Mouse (Mus musculus): Measurements from ENCODE around the gene Uap1l1.

The Uap1l1 gene

GRCm38 (mm10) chr2:25371764-25372643, 6.5 kb upstream of the Uap1l1 start, which contains the start of gene Sapcd2:
Sapcd2 (plus strand) TSS chr2:25372321.
- DNase-seq (ENCODE audit: low spot score in 2 of 2), result peak; percentile 93 to 95

- DNase-seq (ENCODE audit: low spot score in 2 of 2), result no peak
Observed at GRCm38 (mm10) chr2:25369996-25370395, 4.5 kb upstream of the Uap1l1 start.

GRCm38 (mm10) chr2:25364761-25365090, 756 bp downstream of the Uap1l1 start:
- DNase-seq (ENCODE audit: low spot score in 2 of 2), result no peak

GRCm38 (mm10) chr2:25364313-25364712, 1.2 kb downstream of the Uap1l1 start:
- no peak for DNase-seq (ENCODE audit: low spot score in 2 of 2)

GRCm38 (mm10) chr2:25363478-25364178, 1.9 kb downstream of the Uap1l1 start:
- DNase-seq (ENCODE audit: low spot score in 2 of 2), result no peak

GRCm38 (mm10) chr2:25359848-25360247, 5.6 kb downstream of the Uap1l1 start:
- DNase-seq (ENCODE audit: low spot score in 2 of 2), result no peak

GRCm38 (mm10) chr2:25356208-25357079, 9.0 kb downstream of the Uap1l1 start, which contains the start of gene Dpp7:
Dpp7 (minus strand) TSS chr2:25356359.
- DNase-seq (ENCODE audit: low spot score in 2 of 2), result peak; percentile 89 to 93

- no peak for DNase-seq (ENCODE audit: low spot score in 2 of 2)
Observed at GRCm38 (mm10) chr2:25355419-25356066, 9.9 kb downstream of the Uap1l1 start.

DNA sequence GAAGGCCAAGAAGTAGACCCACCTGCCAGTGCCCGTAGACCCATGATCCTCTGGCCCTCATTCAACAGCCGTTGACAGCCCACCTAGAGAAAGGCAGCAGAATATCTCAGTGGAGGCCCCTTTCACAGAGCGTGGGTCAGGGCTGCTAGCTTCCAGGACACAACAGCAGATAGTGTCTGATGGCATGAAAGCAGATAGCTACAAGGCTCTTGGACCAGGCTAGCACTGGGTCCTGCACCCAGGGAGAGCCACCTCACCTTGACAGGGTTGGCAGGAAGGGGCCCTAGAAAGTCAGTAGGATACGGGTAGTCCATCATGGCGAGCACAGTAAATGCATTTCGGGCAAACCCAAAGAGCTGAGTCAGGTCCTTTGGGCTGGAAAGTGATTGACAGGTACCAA, 11.3 kb downstream of the Uap1l1 start:
- no peak for DNase-seq (ENCODE audit: low spot score in 2 of 2)

- no peak for DNase-seq (ENCODE audit: low spot score in 2 of 2)
Observed at GRCm38 (mm10) chr2:25350701-25351100, 14.8 kb downstream of the Uap1l1 start.

DNA sequence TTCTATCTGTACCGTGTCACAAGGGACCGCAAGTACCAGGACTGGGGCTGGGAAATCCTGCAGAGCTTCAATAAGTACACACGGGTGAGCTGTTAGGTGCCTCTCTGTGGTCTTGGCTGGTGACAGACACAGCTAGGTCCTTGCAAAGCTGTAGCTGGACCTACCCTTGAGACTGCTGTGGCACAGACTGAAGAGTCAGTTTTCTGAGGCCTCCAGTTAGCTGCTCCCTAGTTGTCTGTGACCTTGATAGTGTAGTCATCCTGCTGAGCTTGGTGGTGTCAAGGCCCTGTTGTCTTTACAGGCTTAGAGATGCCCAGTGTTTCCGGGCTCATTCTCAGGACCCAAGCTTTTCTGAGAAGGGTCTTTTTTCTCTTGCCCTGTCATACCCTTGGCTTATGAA, 16.0 kb downstream of the Uap1l1 start:
- no peak for DNase-seq (ENCODE audit: low spot score in 2 of 2)

- no peak for DNase-seq (ENCODE audit: low spot score in 2 of 2)
Observed at GRCm38 (mm10) chr2:25348162-25348561, 17.3 kb downstream of the Uap1l1 start.

GRCm38 (mm10) chr2:25338303-25338702, 27.2 kb downstream of the Uap1l1 start:
- DNase-seq (ENCODE audit: low spot score in 2 of 2), result no peak

DNA sequence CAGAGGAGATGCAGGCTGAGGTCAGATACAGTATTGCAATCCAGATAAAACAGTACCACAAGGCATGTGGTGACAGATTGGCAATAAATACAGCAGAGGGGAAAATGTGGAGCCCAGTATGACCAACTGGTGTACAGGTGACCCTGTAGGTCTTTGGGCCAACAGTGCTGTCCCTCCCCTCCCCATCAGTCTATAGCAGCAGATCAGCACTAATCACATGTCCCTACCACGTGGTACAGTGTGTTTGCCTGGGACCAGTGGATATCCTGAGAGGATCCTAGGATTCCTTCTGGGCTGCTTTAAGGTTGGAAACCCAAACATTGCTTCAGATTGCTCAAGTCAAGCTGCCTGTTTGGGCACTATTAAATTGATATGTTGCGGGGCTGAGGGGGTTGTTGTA, 31.9 kb downstream of the Uap1l1 start:
- no peak for DNase-seq (ENCODE audit: low spot score in 2 of 2)

- DNase-seq (ENCODE audit: low spot score in 2 of 2), result peak; percentile 100
Observed at GRCm38 (mm10) chr2:25332286-25333160, 33.0 kb downstream of the Uap1l1 start, which contains the start of gene Man1b1. Man1b1 (plus strand) TSS chr2:25332338.

GRCm38 (mm10) chr2:25331470-25331869, 34.0 kb downstream of the Uap1l1 start:
- no peak for DNase-seq (ENCODE audit: low spot score in 2 of 2)

DNA sequence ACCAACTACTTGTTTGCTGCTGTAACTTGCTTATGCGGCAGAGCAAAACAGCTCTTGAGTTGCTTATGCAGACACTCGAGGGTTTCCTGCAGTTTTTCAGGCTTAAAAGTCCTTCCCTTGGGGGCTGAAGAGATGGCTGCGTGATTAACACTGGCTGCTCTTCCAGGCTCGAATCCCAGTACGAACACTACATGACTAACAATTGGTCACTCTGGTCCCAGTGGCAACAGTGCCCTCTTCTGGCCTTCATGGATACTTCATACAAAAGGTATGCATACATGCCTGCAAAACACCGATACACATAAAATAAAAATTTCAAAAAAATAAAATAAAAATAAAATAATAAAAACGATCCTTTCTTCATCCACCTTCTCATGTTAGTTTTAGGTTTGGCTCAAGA, 37.0 kb downstream of the Uap1l1 start:
- DNase-seq (ENCODE audit: low spot score in 2 of 2), result peak; percentile 61

DNA sequence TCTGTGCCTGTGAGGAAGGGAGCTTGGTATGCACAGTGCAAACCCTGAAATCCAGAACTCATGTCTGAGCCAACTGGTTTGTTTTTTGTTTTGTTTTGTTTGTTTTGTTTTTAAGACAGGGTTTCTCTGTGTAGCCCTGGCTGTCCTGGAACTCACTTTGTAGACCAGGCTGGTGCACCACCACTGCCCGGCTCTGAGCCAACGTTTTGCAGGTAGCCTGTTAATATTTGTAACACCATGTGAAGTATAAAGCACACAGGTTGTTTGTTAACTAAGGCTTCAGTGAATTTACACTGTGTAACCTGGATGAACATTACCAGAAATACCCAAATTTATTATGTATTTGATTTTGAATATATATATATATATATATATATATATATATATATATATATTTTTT, 39.4 kb downstream of the Uap1l1 start:
- no peak for DNase-seq (ENCODE audit: low spot score in 2 of 2)

DNA sequence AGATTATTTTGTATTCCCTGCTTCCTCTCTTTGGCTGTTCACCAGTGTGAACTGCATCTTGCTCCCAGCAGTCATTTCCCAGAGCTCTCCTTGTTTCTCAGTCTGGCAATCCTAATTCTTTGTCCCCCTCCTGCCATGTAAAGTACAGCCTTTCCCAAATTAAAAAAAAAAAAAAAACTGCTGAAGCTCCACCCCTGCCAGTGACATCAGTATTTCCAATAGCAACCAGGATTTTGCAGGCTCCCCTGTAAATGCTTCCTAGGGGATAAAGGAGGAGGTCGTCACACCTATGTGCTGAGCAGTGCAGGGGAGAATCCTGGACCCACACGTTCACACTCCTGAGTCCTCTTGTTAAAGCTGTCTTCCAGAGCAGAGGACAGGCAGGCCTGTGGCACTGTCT, 45.4 kb downstream of the Uap1l1 start:
- DNase-seq (ENCODE audit: low spot score in 2 of 2), result peak; percentile 32 to 52
